Mouse (Mus musculus) E14TG2a.4 (cell line): ENCODE measurements around the gene Ppp2r1b.
"Not testable (repeated sequence)": the region's sequence is repeated elsewhere in the genome, so short reads cannot be mapped to it uniquely, and the experiment has no call there.

Source experiments
- H3K27me3 ChIP-seq: 2 replicates; pipeline ENCODE4 v1.6.1; 2014; ENCODE audit warnings: low read length, control low read depth; ENCODE audit not compliant: insufficient read depth
- H3K36me3 ChIP-seq: 2 replicates; pipeline ENCODE4 v1.6.1; 2014; ENCODE audit warnings: low read length, control low read depth; ENCODE audit not compliant: insufficient read depth
- H3K4me1 ChIP-seq: replicated peaks from 2 replicates; pipeline ENCODE4 v1.6.1; 2014; ENCODE audit warnings: low read depth, low read length, control low read depth
- H3K4me3 ChIP-seq: replicated peaks from 2 replicates; pipeline ENCODE4 v1.5.1; 2014; ENCODE audit warnings: mild to moderate bottlenecking, low read length
- H3K9me3 ChIP-seq: 2 replicates; pipeline ENCODE4 v1.6.1; 2014; ENCODE audit warnings: low read length, control low read depth
- CTCF ChIP-seq: conservative IDR thresholded peaks from 2 replicates; pipeline ENCODE4 v1.5.1; 2014; ENCODE audit warnings: low read length
- NANOG ChIP-seq: IDR thresholded peaks from 2 replicates; pipeline ENCODE4 v1.6.1; 2014; ENCODE audit warnings: borderline replicate concordance, low read length, mixed read lengths
- POU5F1 ChIP-seq: IDR thresholded peaks from 2 replicates; pipeline ENCODE4 v1.6.1; 2014; ENCODE audit warnings: low read length, borderline replicate concordance

The Ppp2r1b gene

DNA sequence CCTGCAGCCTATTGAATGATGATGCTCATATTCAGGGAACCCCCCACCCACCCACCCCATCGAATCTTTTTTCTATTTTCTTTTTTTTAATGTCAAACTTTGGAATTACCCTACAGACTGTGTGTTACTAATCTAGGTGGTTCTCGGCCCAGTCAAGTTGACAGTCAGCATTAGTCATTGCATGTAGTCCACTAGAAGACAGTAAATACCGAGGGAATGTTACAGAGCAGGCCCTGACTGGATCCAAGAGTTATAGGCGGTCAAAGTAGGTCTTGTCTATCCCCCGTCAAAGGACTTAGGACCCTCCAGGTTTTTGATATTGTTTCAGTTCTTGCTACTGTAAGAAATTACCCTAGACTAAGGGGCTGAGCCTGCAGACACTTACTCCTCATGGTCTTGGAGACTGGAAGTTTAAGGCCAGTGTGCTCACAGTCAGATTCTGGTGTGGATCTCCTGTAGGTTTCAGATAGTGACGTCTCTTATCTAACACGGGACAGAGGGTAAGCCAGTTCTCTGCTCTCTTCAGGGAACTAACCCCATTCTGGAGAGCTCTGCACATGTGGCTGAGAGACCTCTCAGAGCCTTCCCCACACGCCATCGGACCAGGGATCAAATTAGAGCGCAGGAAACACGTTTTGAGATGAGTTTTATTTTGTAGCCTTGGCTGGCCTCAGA lies 21.2 kb upstream of the Ppp2r1b start:
- Histone ChIP-seq H3K9me3 (peaks cover 5% of the 10 kb centered on the region; the same call in 1 of the 2 replicates), H3K36me3 (peaks cover 26% of the 10 kb centered on the region), H3K4me1 (no peaks in the 10 kb centered on the region), H3K4me3 (no peak overlapping the region), H3K27me3 (no peaks in the 10 kb centered on the region)
- TF ChIP-seq NANOG (no peak), POU5F1 (no peak)

DNA sequence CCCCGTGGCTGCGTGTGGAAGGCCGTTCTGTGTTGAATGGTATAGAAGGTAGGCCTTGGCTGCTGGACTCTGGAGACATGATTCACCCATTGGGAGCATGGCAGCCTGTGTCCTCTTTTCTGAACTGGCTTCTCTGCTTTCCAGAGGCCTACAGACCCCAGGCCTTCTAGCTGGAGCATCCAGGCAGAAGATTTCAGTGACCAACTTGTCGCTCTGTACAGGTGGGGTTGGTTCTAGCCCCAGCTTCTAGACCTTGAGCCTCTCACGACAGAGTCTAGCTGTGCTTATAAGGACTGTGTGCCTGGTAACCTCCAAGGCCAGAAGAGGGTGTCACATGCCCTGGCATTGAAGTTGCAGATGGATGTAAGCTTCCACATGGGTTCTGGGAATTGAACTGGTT lies 13.6 kb upstream of the Ppp2r1b start:
- Histone ChIP-seq H3K4me1 (peaks cover 5% of the 10 kb centered on the region), H3K36me3 (peaks cover 13% of the 10 kb centered on the region), H3K27me3 (no peaks in the 10 kb centered on the region), H3K9me3 (no peaks in the 10 kb centered on the region), H3K4me3 (no peak overlapping the region)
- no peak for TF ChIP-seq CTCF
- TF ChIP-seq POU5F1 = no peak
- TF ChIP-seq NANOG = no peak

DNA sequence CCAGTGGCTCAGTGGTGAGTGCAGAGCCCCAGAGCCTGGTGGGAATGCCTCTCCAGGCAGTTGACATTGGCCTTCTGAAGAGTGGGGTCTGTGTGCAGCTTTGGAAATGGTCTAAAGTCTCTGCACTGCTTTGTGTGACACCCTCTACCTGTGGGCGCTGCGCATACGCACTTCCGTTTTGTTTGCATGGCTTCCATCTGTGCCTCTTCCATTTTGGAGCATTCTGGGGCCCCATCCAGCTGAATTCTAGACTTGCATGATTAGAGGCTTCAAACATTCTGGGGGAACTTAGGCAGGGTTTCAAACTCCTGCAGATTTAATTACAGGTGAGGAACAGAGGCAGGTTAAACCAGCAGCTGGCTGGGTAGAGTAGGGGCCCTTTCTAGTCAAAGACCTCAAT lies 12.9 kb upstream of the Ppp2r1b start:
- no peaks in the 10 kb centered on the region for H3K9me3 ChIP-seq
- peaks cover 5% of the 10 kb centered on the region for H3K4me1 ChIP-seq
- no peaks in the 10 kb centered on the region for H3K27me3 ChIP-seq
- H3K4me3 ChIP-seq = peak overlapping the region; percentile 69
- H3K36me3 ChIP-seq = peaks cover 13% of the 10 kb centered on the region
- TF ChIP-seq NANOG (no peak), CTCF (no peak), POU5F1 (no peak)

DNA sequence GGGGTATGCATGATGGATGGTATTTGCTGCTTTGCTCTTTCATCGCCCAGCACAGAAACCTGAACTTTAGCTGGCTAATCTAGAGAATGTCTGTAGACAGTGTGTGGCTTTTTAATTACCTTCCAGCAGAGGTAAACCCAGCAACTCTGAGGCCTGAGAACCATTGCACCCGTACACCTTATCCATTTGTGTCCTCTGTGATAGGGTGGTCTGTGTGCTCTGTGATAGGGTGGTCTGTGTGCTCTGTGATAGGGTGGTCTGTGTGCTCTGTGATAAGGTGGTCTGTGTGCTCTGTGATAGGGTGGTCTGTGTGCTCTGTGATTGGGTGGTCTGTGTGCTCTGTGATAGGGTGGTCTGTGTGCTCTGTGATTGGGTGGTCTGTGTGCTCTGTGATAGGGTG lies 12.5 kb upstream of the Ppp2r1b start:
- not testable (repeated sequence) for H3K27me3 ChIP-seq, H3K4me1 ChIP-seq, H3K9me3 ChIP-seq
- H3K4me3 ChIP-seq = peak overlapping the region; percentile 69
- H3K36me3 ChIP-seq = peaks cover 13% of the 10 kb centered on the region

DNA sequence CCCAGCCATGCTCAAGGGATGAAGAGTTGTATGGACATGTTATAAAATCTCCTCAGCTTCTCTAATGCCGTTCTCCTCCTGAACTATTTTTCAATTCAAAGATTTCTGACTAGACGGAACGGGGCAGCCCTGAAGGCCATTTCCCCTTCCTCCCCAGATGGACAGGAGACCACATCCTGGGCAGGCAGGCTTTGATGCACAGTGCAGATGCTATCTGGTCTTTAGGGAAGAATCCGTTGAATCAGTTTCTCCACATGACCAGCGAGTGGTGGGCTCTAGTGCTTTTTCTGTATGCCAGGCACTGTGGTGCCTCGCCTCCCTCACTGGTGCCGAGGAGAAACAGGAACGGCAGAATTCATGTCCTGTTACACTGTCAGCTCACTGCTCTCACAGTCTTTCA lies 11.3 kb upstream of the Ppp2r1b start:
- peak overlapping the region; percentile 32; the same call in 1 of the 2 replicates for H3K4me3 ChIP-seq
- H3K9me3 ChIP-seq = no peaks in the 10 kb centered on the region
- H3K4me1 ChIP-seq = peaks cover 5% of the 10 kb centered on the region
- peaks cover 9% of the 10 kb centered on the region for H3K36me3 ChIP-seq
- no peaks in the 10 kb centered on the region for H3K27me3 ChIP-seq
- TF ChIP-seq POU5F1 (no peak), CTCF (no peak), NANOG (no peak)

DNA sequence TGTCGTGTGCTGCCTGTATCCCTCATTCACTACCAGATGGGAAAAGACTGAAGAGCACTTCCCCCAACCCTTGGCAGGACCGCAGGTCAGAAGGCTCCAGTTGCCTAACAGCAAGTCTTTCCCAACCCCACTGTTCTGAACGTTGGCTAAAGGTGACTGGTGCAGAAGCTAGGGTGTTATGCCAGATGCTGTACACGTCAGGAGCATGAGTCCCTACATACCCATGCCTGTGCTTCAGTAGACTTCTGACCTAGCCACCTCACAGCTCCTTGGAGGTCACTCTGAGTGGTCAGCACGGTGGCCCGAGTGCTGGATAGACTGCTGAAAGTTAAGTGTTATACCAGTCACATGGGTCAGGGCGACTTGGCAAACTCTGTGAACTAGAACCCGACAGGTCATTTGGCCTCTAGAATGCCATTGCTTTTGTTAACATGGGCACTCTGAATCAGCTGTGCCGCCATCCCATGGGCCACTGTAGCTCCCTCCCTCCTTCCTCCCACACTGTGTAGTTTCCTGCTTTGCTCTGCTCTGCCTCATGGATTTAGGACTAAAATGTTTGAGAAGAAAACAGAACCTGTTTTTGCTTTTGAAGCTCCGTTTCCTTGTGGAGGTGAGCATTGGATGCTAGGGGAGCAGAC lies 9.9 kb upstream of the Ppp2r1b start:
- peaks cover 7% of the 10 kb centered on the region for H3K4me1 ChIP-seq
- TF ChIP-seq CTCF (no peak), NANOG (no peak), POU5F1 (no peak)

DNA sequence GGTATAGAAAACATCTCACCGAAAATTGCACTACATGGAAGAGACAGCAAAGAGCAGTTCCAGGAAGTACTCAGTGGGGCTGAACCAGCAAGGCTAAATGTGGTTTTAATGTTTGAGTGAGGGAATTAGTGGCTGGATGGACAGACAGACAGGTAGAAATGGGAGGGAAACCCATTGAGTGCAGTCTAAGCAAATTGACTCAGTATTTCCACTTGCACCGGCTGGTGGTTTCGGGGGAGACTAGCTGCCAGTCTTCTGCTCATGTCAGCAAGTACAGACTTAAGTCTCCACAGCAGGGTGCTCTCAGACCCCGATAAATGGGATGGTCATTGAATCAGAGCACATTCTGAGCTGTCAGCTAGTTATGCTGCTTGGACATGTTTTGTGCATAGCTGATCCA lies 9.0 kb upstream of the Ppp2r1b start:
- TF ChIP-seq CTCF = no peak
- TF ChIP-seq POU5F1 = no peak
- TF ChIP-seq NANOG = no peak
- peaks cover 9% of the 10 kb centered on the region for H3K36me3 ChIP-seq
- no peaks in the 10 kb centered on the region for H3K9me3 ChIP-seq
- H3K4me1 ChIP-seq = peaks cover 10% of the 10 kb centered on the region
- no peaks in the 10 kb centered on the region for H3K27me3 ChIP-seq
- H3K4me3 ChIP-seq = no peak overlapping the region

More for the DNA sequence above, 9.9 kb upstream of the Ppp2r1b start:
- H3K9me3 ChIP-seq = no peaks in the 10 kb centered on the region
- no peak overlapping the region for H3K4me3 ChIP-seq
- H3K36me3 ChIP-seq = peaks cover 9% of the 10 kb centered on the region
- H3K27me3 ChIP-seq = no peaks in the 10 kb centered on the region

DNA sequence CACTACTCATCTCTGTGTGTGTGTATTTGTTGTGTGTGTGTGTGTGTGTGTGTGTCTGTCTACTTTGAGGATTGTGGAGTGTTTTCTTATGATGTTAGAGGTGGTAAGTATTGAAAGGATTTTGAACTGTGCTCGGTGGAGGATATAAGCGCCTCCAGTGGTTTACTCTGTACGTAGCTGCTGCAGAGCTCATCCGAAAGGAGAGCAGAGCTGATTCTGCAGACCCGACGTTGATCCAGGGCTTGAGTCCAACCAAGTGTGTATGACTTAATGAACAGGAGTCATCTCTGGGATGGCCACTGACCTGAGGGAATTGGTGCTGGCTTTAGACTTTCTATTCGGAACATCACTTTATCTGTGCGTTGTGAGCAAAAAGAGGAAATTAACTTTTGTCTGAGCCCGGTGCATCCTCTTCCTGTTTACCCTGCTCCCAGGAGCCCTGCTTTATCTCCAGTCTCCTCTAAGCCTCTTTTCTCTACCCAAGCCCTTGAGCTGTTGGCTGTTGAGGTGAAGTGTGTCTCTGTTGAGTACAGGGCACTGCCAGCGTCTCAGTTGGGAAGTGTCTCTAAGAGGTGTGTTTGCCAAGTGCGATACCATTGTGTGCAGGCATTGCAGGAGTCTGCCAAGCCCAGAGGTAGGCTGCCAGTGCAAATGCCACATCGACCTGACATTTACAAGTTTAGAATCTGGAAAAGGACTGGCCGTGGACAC lies 3.9 kb upstream of the Ppp2r1b start:
- peaks cover 9% of the 10 kb centered on the region; the same call in 1 of the 2 replicates for H3K4me1 ChIP-seq
- no peak overlapping the region for H3K4me3 ChIP-seq
- TF ChIP-seq NANOG (no peak), CTCF (no peak), POU5F1 (no peak)
- H3K27me3 ChIP-seq = no peaks in the 10 kb centered on the region
- no peaks in the 10 kb centered on the region for H3K9me3 ChIP-seq
- H3K36me3 ChIP-seq = peaks cover 23% of the 10 kb centered on the region

DNA sequence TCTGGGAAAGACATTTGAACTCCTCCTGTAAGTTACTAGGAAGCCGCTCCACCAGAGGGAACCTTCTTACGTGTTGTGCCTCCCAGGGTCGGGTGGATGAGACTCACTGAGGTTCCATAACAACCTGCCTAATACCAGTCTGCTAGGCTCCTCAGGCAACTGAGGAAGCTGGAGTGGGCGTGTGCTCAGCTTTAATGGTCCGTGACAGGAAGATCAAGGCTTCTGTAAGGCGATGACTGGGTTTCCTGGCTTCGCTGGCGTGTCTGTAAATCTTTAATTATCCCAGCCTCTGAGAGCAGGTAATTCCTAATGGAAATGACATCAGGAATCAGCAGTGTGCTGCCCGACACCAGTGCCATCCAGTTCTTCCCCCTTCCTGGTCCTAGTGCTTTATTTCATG lies 446 bp downstream of the Ppp2r1b start:
- H3K27me3 ChIP-seq = no peaks in the 10 kb centered on the region
- TF ChIP-seq CTCF (no peak), POU5F1 (no peak), NANOG (no peak)
- no peaks in the 10 kb centered on the region for H3K9me3 ChIP-seq
- peaks cover 23% of the 10 kb centered on the region for H3K36me3 ChIP-seq
- no peak overlapping the region for H3K4me3 ChIP-seq
- peaks cover 11% of the 10 kb centered on the region for H3K4me1 ChIP-seq
